Mouse (Mus musculus) ovary, adult 18-20 months (tissue): ENCODE measurements around the gene Sema5b.

Experiments used
- DNase-seq: peaks from one replicate; pipeline ENCODE4 v3.0.0; 2022; ENCODE audit warnings: low spot score, mixed read lengths

Gene Sema5b

GRCm38 (mm10) chr16:35592274-35593065 is 51.5 kb downstream of the Sema5b start:
- no peak for DNase-seq

- DNase-seq: no peak
These were observed 52.5 kb downstream of the Sema5b start for GRCm38 (mm10) chr16:35593474-35593873.

- DNase-seq: no peak
These were observed 55.3 kb downstream of the Sema5b start for GRCm38 (mm10) chr16:35596241-35596640.

GRCm38 (mm10) chr16:35596661-35597350 is 55.9 kb downstream of the Sema5b start:
- no peak for DNase-seq

- DNase-seq: no peak
These were observed 57.0 kb downstream of the Sema5b start for GRCm38 (mm10) chr16:35597991-35598390.

- DNase-seq: no peak
These were observed 57.9 kb downstream of the Sema5b start for GRCm38 (mm10) chr16:35598802-35599201.

- DNase-seq: no peak
These were observed 59.3 kb downstream of the Sema5b start for GRCm38 (mm10) chr16:35600282-35600681.

GRCm38 (mm10) chr16:35601426-35601825 is 60.5 kb downstream of the Sema5b start:
- no peak for DNase-seq

GRCm38 (mm10) chr16:35602529-35602928 is 61.6 kb downstream of the Sema5b start:
- no peak for DNase-seq

GRCm38 (mm10) chr16:35603729-35604522 is 63.0 kb downstream of the Sema5b start:
- DNase-seq: no peak

- no peak for DNase-seq
These were observed 66.3 kb downstream of the Sema5b start for GRCm38 (mm10) chr16:35607250-35607649.

GRCm38 (mm10) chr16:35608244-35608643 is 67.3 kb downstream of the Sema5b start:
- no peak for DNase-seq

- no peak for DNase-seq
These were observed 68.6 kb downstream of the Sema5b start for GRCm38 (mm10) chr16:35609561-35609960.

GRCm38 (mm10) chr16:35613851-35614804 is 73.2 kb downstream of the Sema5b start:
- no peak for DNase-seq

- no peak for DNase-seq
These were observed 76.8 kb downstream of the Sema5b start for GRCm38 (mm10) chr16:35617732-35618131.

GRCm38 (mm10) chr16:35623026-35623425 is 82.1 kb downstream of the Sema5b start:
- no peak for DNase-seq

- no peak for DNase-seq
These were observed 83.0 kb downstream of the Sema5b start for GRCm38 (mm10) chr16:35623986-35624385.

GRCm38 (mm10) chr16:35624877-35625276 is 83.9 kb downstream of the Sema5b start:
- DNase-seq: no peak

- DNase-seq: peak; percentile 51
These were observed 84.5 kb downstream of the Sema5b start for GRCm38 (mm10) chr16:35625286-35626020.

GRCm38 (mm10) chr16:35627992-35628607 is 87.2 kb downstream of the Sema5b start:
- peak; percentile 33 for DNase-seq
